Mouse (Mus musculus) cerebellum, adult 2 months (tissue): ENCODE measurements around the gene Gp9.

Experiments
- CTCF ChIP-seq: fragments of 200-500 bp; IDR thresholded peaks from 2 replicates; pipeline ENCODE4 v1.5.1; 2011; ENCODE audit warnings: low read depth, mild to moderate bottlenecking, control low read depth, low read length, moderate library complexity, borderline replicate concordance; ENCODE audit not compliant: insufficient read depth
- POLR2A ChIP-seq: fragments of 200-500 bp; IDR thresholded peaks from 2 replicates; pipeline ENCODE4 v1.6.1; 2011; ENCODE audit warnings: low read length, control low read depth, borderline replicate concordance; ENCODE audit not compliant: insufficient read depth

GRCm38 (mm10) chr6:87776663-87777062 lies 1.2 kb upstream of the Gp9 start:
- TF ChIP-seq CTCF (no peak), POLR2A (no peak)
